Mouse (Mus musculus): ENCODE measurements around the gene Fbln5. TPM values are rescaled to one million over a fixed set of nuclear protein-coding genes. Genes with fewer than 3 reads are reported as not detected.

Fbln5 gene
- polyA plus RNA-seq, 1 experiment: 7.2 TPM

GRCm38 (mm10) chr12:101833776-101834175 lies 14.9 kb upstream of the Fbln5 start:
- TF ChIP-seq POLR2A (IDR thresholded peaks at IDR 0.05; ENCODE audit: extremely low read depth, insufficient read depth, low read length): no peak
- TF ChIP-seq CTCF (IDR thresholded peaks at IDR 0.05; ENCODE audit: extremely low read depth, insufficient read depth, low read length): no peak
- Histone ChIP-seq H3K27ac (ENCODE audit: insufficient read depth, low read length) (no peak overlapping the region), H3K4me3 (ENCODE audit: insufficient read depth, low read length) (no peak overlapping the region), H3K4me1 (ENCODE audit: control insufficient read depth, insufficient read depth, low read length) (no peaks in the 10 kb centered on the region)

GRCm38 (mm10) chr12:101833115-101833506 lies 14.3 kb upstream of the Fbln5 start:
- Histone ChIP-seq H3K4me3 (ENCODE audit: insufficient read depth, low read length) (no peak overlapping the region), H3K4me1 (ENCODE audit: control insufficient read depth, insufficient read depth, low read length) (no peaks in the 10 kb centered on the region), H3K27ac (ENCODE audit: insufficient read depth, low read length) (no peak overlapping the region)
- no peak for TF ChIP-seq POLR2A (IDR thresholded peaks at IDR 0.05; ENCODE audit: extremely low read depth, insufficient read depth, low read length)
- no peak for TF ChIP-seq CTCF (IDR thresholded peaks at IDR 0.05; ENCODE audit: extremely low read depth, insufficient read depth, low read length)

DNA sequence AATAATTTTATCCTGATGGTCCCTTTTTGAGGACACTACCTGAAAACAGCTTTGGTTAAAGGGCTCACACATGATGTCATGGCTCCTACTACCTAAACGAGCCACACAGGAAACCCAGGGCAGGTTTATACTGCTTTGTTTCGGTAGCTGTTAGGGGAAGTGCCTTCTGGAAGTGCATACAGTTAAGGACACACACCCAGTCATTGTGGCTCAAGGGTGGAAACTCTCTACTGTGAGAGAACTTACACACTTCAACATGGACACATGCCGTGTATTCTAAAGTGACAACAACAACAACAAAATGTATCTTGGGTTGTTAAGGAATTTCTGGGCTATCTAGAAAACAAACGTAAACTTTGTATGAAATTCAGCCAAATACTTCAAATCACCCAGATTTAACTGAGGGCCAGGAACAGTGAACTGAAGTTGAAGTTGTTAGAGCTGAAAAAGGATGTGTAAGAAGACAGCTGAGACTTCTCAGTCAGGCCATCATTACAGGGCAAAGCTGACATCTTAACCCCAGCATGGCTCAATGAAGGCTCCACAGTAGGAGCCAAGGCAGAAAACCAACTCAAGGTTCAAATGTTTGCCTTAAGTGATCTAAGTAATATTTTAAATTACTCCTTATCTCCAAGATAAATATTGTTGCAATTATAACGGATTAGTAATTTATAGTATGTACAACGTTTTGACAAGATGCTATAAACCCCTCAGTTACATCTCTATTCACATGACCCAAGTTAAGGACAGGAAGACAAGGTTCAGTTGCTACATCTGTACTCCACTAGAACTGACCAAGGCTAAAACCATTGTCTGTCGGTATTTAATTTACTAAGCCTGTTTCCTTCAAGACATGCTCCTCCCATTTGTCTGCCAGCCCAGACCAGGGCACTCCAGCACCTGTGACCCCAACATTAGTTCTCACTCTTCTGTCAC lies 13.6 kb upstream of the Fbln5 start:
- H3K27ac ChIP-seq (ENCODE audit: insufficient read depth, low read length): no peak overlapping the region
- no peaks in the 10 kb centered on the region for H3K4me1 ChIP-seq (ENCODE audit: control insufficient read depth, insufficient read depth, low read length)
- no peak overlapping the region for H3K4me3 ChIP-seq (ENCODE audit: insufficient read depth, low read length)
- no peak for TF ChIP-seq CTCF (IDR thresholded peaks at IDR 0.05; ENCODE audit: extremely low read depth, insufficient read depth, low read length)
- TF ChIP-seq POLR2A (IDR thresholded peaks at IDR 0.05; ENCODE audit: extremely low read depth, insufficient read depth, low read length): no peak

- TF ChIP-seq POLR2A (IDR thresholded peaks at IDR 0.05; ENCODE audit: extremely low read depth, insufficient read depth, low read length) (no peak), CTCF (IDR thresholded peaks at IDR 0.05; ENCODE audit: extremely low read depth, insufficient read depth, low read length) (no peak)
- Histone ChIP-seq H3K4me3 (ENCODE audit: insufficient read depth, low read length) (no peak overlapping the region), H3K27ac (ENCODE audit: insufficient read depth, low read length) (no peak overlapping the region), H3K4me1 (ENCODE audit: control insufficient read depth, insufficient read depth, low read length) (no peaks in the 10 kb centered on the region)
These were observed 12.4 kb upstream of the Fbln5 start for GRCm38 (mm10) chr12:101831221-101831620.

DNA sequence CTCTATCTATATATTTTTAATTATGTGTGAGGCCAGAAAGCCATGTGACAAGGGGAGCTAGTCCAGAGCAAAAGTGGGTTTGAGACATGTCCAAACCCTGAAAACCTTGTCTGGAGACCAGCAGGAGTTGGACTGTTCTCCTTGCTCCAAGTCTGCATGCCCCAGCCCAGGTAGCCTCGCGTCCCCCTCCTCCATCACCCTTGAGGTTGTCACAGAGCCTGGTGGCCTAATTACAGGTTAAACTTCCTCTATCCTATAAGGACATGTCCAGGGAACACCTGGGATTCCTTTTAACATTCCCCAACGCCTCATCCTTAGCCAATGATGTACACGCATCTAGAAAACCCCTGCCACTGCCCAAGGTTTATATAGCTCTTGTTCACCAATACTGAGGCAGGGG lies 4.3 kb upstream of the Fbln5 start:
- no peak overlapping the region for H3K4me3 ChIP-seq (ENCODE audit: insufficient read depth, low read length)
- H3K4me1 ChIP-seq (ENCODE audit: control insufficient read depth, insufficient read depth, low read length): no peaks in the 10 kb centered on the region; the same call in 1 of the 2 replicates
- H3K27ac ChIP-seq (ENCODE audit: insufficient read depth, low read length): no peak overlapping the region
- TF ChIP-seq POLR2A (IDR thresholded peaks at IDR 0.05; ENCODE audit: extremely low read depth, insufficient read depth, low read length) (no peak), CTCF (IDR thresholded peaks at IDR 0.05; ENCODE audit: extremely low read depth, insufficient read depth, low read length) (no peak)

DNA sequence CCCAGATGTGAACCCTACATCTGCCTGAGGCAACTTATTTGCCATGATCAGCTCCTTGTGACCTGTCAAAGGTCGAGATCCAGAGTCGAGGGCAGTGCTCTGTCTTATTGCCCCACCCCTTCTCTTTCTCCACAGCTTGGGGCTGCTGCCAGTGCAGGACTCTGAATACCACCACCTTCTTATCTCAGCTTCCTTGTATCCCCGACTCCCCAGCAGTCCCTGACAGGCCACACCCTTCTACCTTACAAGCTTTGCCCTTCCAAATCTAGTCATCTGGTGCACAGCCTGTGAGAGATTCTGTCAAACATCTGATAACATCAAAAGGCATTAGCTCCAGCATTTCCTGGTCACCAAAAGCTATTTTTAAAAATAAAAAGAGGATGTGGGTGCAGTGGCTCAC lies 2.7 kb upstream of the Fbln5 start:
- Histone ChIP-seq H3K27ac (ENCODE audit: insufficient read depth, low read length) (no peak overlapping the region), H3K4me1 (ENCODE audit: control insufficient read depth, insufficient read depth, low read length) (peaks cover 1% of the 10 kb centered on the region; the same call in 1 of the 2 replicates), H3K4me3 (ENCODE audit: insufficient read depth, low read length) (no peak overlapping the region)
- no peak for TF ChIP-seq POLR2A (IDR thresholded peaks at IDR 0.05; ENCODE audit: extremely low read depth, insufficient read depth, low read length)
- TF ChIP-seq CTCF (IDR thresholded peaks at IDR 0.05; ENCODE audit: extremely low read depth, insufficient read depth, low read length): no peak

DNA sequence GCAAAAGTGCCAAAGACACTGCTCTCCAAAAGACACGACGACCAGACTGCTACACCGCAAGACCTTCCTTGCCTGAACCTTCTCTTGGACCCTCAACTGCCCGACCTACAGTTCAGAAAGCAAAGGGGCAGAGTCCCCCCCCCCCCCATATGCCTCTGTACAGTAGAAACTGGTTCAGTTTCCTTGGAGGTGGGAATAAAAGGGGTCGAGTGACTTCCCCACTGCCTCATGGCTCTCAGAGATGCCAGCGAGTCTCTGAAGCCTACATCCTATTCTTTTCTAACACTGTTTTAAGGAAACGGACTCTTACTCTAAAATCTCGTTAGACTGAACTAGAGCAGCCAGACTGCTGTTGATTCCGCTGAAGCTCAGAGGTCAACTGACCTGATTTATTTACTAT lies 715 bp upstream of the Fbln5 start:
- TF ChIP-seq POLR2A (IDR thresholded peaks at IDR 0.05; ENCODE audit: extremely low read depth, insufficient read depth, low read length): no peak
- no peak for TF ChIP-seq CTCF (IDR thresholded peaks at IDR 0.05; ENCODE audit: extremely low read depth, insufficient read depth, low read length)
- no peak overlapping the region for H3K27ac ChIP-seq (ENCODE audit: insufficient read depth, low read length)
- H3K4me3 ChIP-seq (ENCODE audit: insufficient read depth, low read length): no peak overlapping the region; the same call in 1 of the 2 replicates
- H3K4me1 ChIP-seq (ENCODE audit: control insufficient read depth, insufficient read depth, low read length): peaks cover 1% of the 10 kb centered on the region; the same call in 1 of the 2 replicates

GRCm38 (mm10) chr12:101818246-101818607 lies 628 bp downstream of the Fbln5 start:
- TF ChIP-seq CTCF (IDR thresholded peaks at IDR 0.05; ENCODE audit: extremely low read depth, insufficient read depth, low read length) (no peak), POLR2A (IDR thresholded peaks at IDR 0.05; ENCODE audit: extremely low read depth, insufficient read depth, low read length) (no peak)
- Histone ChIP-seq H3K4me3 (ENCODE audit: insufficient read depth, low read length) (peak overlapping the region; percentile 35; the same call in 1 of the 2 replicates), H3K4me1 (ENCODE audit: control insufficient read depth, insufficient read depth, low read length) (peaks cover 1% of the 10 kb centered on the region; the same call in 1 of the 2 replicates), H3K27ac (ENCODE audit: insufficient read depth, low read length) (no peak overlapping the region)

DNA sequence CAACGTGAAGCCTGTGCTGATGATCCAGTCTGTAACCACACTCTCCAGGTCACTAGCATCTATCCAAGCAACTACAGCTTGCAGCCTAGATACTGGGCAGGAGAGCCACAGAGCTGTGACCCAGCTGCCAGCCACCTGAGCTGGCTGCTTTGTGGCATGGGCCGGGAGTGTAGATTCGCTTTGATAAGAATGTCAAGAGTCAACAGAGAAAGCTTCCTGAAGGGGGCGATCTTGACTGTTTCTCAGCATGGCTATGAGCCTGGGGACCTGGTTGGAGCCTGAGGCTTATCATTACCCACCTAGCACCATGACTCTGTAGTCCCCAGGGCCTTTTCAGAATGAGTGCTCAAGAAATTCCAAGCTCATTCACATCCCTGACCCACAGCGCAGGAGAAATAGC lies 2.0 kb downstream of the Fbln5 start:
- Histone ChIP-seq H3K4me3 (ENCODE audit: insufficient read depth, low read length) (no peak overlapping the region), H3K4me1 (ENCODE audit: control insufficient read depth, insufficient read depth, low read length) (peaks cover 1% of the 10 kb centered on the region; the same call in 1 of the 2 replicates), H3K27ac (ENCODE audit: insufficient read depth, low read length) (no peak overlapping the region)
- TF ChIP-seq CTCF (IDR thresholded peaks at IDR 0.05; ENCODE audit: extremely low read depth, insufficient read depth, low read length) (no peak), POLR2A (IDR thresholded peaks at IDR 0.05; ENCODE audit: extremely low read depth, insufficient read depth, low read length) (no peak)

DNA sequence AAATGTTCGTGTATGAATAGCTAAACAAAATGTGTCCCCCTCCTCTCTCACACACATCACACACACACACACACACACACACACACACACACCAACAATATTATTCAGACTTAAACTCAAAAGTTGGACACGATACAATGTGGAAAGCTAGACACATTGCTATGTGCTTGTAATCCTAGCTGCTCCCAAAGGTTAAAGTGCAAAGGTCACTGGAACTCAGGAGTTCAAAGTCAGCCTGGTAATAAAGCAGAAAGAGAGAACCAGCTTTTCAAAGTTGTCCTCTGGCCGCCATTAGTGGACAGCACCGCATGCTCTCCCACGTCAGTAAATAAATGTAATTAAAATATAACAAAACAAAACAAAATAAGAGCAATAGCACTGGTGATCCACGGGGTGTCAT lies 3.1 kb downstream of the Fbln5 start:
- Histone ChIP-seq H3K4me3 (ENCODE audit: insufficient read depth, low read length) (no peak overlapping the region), H3K27ac (ENCODE audit: insufficient read depth, low read length) (no peak overlapping the region), H3K4me1 (ENCODE audit: control insufficient read depth, insufficient read depth, low read length) (peaks cover 1% of the 10 kb centered on the region; the same call in 1 of the 2 replicates)
- no peak for TF ChIP-seq POLR2A (IDR thresholded peaks at IDR 0.05; ENCODE audit: extremely low read depth, insufficient read depth, low read length)
- TF ChIP-seq CTCF (IDR thresholded peaks at IDR 0.05; ENCODE audit: extremely low read depth, insufficient read depth, low read length): no peak

Measured in cortical plate, adult 2 months (tissue).